Mouse (Mus musculus) liver, adult 2 months (tissue): ENCODE results near the gene Slc45a3.

ENCODE experiments used
- CTCF ChIP-seq: fragments of 200-500 bp; IDR thresholded peaks from 2 replicates; pipeline ENCODE4 v1.5.1; 2011; ENCODE audit warnings: low read depth, low read length, control low read depth
- POLR2A ChIP-seq: fragments of 200-500 bp; IDR thresholded peaks from 2 replicates; pipeline ENCODE4 v1.6.1; 2011; ENCODE audit warnings: low read length, control low read depth; ENCODE audit not compliant: insufficient read depth; ENCODE audit errors: extremely low read depth

DNA sequence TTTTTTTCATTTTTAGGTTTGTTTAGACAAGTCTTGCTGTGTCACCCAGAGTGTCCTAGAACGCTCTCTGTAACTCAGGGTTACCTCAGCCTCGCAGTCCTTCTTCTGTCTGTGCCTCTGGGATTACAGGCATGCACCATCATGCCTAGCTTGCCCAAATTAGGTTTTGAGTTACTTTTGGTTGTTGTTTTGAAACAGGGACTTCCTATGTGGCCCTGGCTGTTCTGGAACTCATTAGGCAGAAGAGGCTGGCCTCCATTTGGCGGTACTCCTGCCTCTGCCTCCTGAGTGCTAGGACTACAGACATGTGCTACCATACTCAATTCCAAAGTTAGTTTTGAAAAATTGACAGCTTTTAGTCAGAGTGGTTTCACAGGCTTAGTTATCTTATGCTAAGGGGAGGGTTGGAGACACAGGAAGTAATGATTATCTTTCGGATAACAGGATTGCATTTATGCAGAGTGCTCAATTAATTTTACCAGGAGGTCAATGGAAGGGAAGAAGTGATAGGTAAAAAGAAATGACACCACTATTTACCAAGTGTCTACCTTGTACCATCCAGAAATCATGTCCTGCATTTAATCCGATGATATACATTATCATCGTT, 41.9 kb downstream of the Slc45a3 start:
- no peak for TF ChIP-seq CTCF
- no peak for TF ChIP-seq POLR2A
